Comparison of ENCODE assay signal across 23 mouse cellular contexts in genomic region chr2:60712891-60713290, GRCm38 (mm10). TPM values are rescaled to one million over a fixed set of nuclear protein-coding genes. Genes with fewer than 3 reads are reported as not detected.
DNase-seq lines count a peak whose midpoint lies in the region; ATAC-seq and TF ChIP-seq lines count a peak whose summit lies in the region.
"Had no signal": no experiment of that assay in that cellular context is flagged by ENCODE, and none has a peak within 500 bp of the region (broad histone marks: within the 10 kb centered on the region; RNA-seq: fewer than 3 reads in every experiment).

No protein-coding gene starts in this region.

- H3K9ac ChIP-seq in hindbrain, embryonic 14.5 days = no peak overlapping the region
- no peak overlapping the region for H3K9ac ChIP-seq in hindbrain, postnatal 0 days (replicated peaks; ENCODE audit: low read length)
- no peak overlapping the region for H3K9ac ChIP-seq in kidney, postnatal 0 days (ENCODE audit: low read depth, low read length)
- H3K9ac ChIP-seq in stomach, postnatal 0 days (ENCODE audit: low read length) = no peak overlapping the region
- H3K9ac ChIP-seq: forebrain, embryonic 15.5 days; heart, embryonic 13.5 days; limb, embryonic 12.5 days; liver, postnatal 0 days; midbrain, embryonic 12.5 days had no signal

- no peak for TF ChIP-seq EP300 in stomach, postnatal 0 days (optimal IDR thresholded peaks at IDR 0.05)

- peak overlapping the region; percentile 91 for H3K27ac ChIP-seq in gastrocnemius, adult 2 months
- peak overlapping the region; percentile 76; the same call in 1 of the 2 replicates for H3K27ac ChIP-seq in hindbrain, embryonic 14.5 days
- H3K27ac ChIP-seq in hindbrain, postnatal 0 days = no peak overlapping the region
- H3K27ac ChIP-seq in kidney, postnatal 0 days = peak overlapping the region; percentile 42
- H3K27ac ChIP-seq in stomach, postnatal 0 days (replicated peaks) = no peak overlapping the region
- H3K27ac ChIP-seq: forebrain, embryonic 15.5 days; heart, embryonic 13.5 days; limb, embryonic 12.5 days; midbrain, embryonic 12.5 days had no signal

- ATAC-seq in hindbrain, embryonic 14.5 days (ENCODE audit: low FRiP score) = no peak
- no peak for ATAC-seq in hindbrain, postnatal 0 days
- no peak for ATAC-seq in kidney, postnatal 0 days (replicated peaks; ENCODE audit: low FRiP score, low read depth)
- ATAC-seq in stomach, postnatal 0 days (ENCODE audit: low FRiP score, low TSS enrichment) = no peak
- ATAC-seq: inflammation-experienced regulatory T-cells, adult 6 months; liver, postnatal 0 days had no signal

- TF ChIP-seq CTCF in gastrocnemius, adult 2 months (IDR thresholded peaks at IDR 0.05) = no peak
- TF ChIP-seq CTCF in hindbrain, postnatal 0 days (IDR thresholded peaks at IDR 0.05; ENCODE audit: low read depth) = no peak
- no peak for TF ChIP-seq CTCF in kidney, postnatal 0 days (IDR thresholded peaks at IDR 0.05; ENCODE audit: low read depth)
- TF ChIP-seq CTCF in stomach, postnatal 0 days (IDR thresholded peaks at IDR 0.05; ENCODE audit: low read depth) = no peak

- 0 out of 2 replicates have a peak overlapping the region, but pooled peaks have one; percentile 5 for H3K4me3 ChIP-seq in gastrocnemius, adult 2 months
- H3K4me3 ChIP-seq in hindbrain, embryonic 14.5 days (replicated peaks; ENCODE audit: low read length) = no peak overlapping the region
- no peak overlapping the region for H3K4me3 ChIP-seq in hindbrain, postnatal 0 days (ENCODE audit: low read length)
- no peak overlapping the region for H3K4me3 ChIP-seq in kidney, postnatal 0 days (replicated peaks; ENCODE audit: low read depth, low read length)
- no peak overlapping the region for H3K4me3 ChIP-seq in stomach, postnatal 0 days (ENCODE audit: low read depth, low read length)
- H3K4me3 ChIP-seq: forebrain, embryonic 15.5 days; heart, embryonic 13.5 days; limb, embryonic 12.5 days; midbrain, embryonic 12.5 days had no signal

- WGBS in hindbrain, embryonic 14.5 days = 80% methylated on average over 5 of the region's 5 CpGs
- WGBS in hindbrain, postnatal 0 days = 77% methylated on average over 5 of the region's 5 CpGs
- 71% methylated on average over 5 of the region's 5 CpGs for WGBS in kidney, postnatal 0 days
- 80% methylated on average over 5 of the region's 5 CpGs for WGBS in stomach, postnatal 0 days

- H3K36me3 ChIP-seq in hindbrain, embryonic 14.5 days (replicated peaks; ENCODE audit: control insufficient read depth, insufficient read depth) = no peaks in the 10 kb centered on the region
- no peaks in the 10 kb centered on the region for H3K36me3 ChIP-seq in hindbrain, postnatal 0 days (ENCODE audit: insufficient read depth, low read length)
- H3K36me3 ChIP-seq in kidney, postnatal 0 days (ENCODE audit: insufficient read depth, low read length) = no peaks in the 10 kb centered on the region
- no peaks in the 10 kb centered on the region for H3K36me3 ChIP-seq in stomach, postnatal 0 days (ENCODE audit: control insufficient read depth, insufficient read depth, low read length)
- H3K36me3 ChIP-seq: forebrain, embryonic 15.5 days; heart, embryonic 13.5 days; limb, embryonic 12.5 days; midbrain, embryonic 12.5 days had no signal

- H3K4me1 ChIP-seq in hindbrain, embryonic 14.5 days (replicated peaks; ENCODE audit: control insufficient read depth, insufficient read depth, low read length) = peaks cover 22% of the 10 kb centered on the region
- H3K4me1 ChIP-seq in hindbrain, postnatal 0 days (ENCODE audit: insufficient read depth, low read length) = peaks cover 8% of the 10 kb centered on the region
- peaks cover 19% of the 10 kb centered on the region; the same call in 1 of the 2 replicates for H3K4me1 ChIP-seq in kidney, postnatal 0 days (replicated peaks; ENCODE audit: insufficient read depth, low read length)
- H3K4me1 ChIP-seq in stomach, postnatal 0 days (replicated peaks; ENCODE audit: control insufficient read depth, insufficient read depth) = peaks cover 5% of the 10 kb centered on the region; the same call in 1 of the 2 replicates

- H3K4me2 ChIP-seq in hindbrain, embryonic 14.5 days (replicated peaks) = no peak overlapping the region
- no peak overlapping the region for H3K4me2 ChIP-seq in hindbrain, postnatal 0 days (ENCODE audit: low read depth, low read length)
- H3K4me2 ChIP-seq in kidney, postnatal 0 days (ENCODE audit: low read length) = no peak overlapping the region
- no peak overlapping the region for H3K4me2 ChIP-seq in stomach, postnatal 0 days (replicated peaks; ENCODE audit: low read depth)
- H3K4me2 ChIP-seq: forebrain, embryonic 15.5 days; heart, embryonic 13.5 days; limb, embryonic 12.5 days; liver, embryonic 11.5 days; midbrain, embryonic 12.5 days had no signal

- peak; percentile 65 for DNase-seq in gastrocnemius, adult 2 months
- no peak for DNase-seq in gastrocnemius, postnatal 4 days (ENCODE audit: low spot score in 2 of 2)
- no peak for DNase-seq in hindbrain, embryonic 14.5 days (ENCODE audit: low spot score)
- no peak for DNase-seq in hindbrain, postnatal 0 days (ENCODE audit: low spot score)
- no peak for DNase-seq in kidney, postnatal 0 days (ENCODE audit: low spot score)
- DNase-seq in kidney, postnatal 10 days = no peak
- peak; percentile 9 for DNase-seq in stomach, postnatal 0 days (ENCODE audit: low spot score)
- DNase-seq: adrenal gland, postnatal 25 days; cerebellum, adult 8-10 months; cerebellum, postnatal 36 days; embryo, embryonic 11 days; gastrocnemius, postnatal 36 days; heart, postnatal 4 days; layer of hippocampus, postnatal 36 days; liver, postnatal 0 days; thymus, postnatal 14 days had no signal

- no peaks in the 10 kb centered on the region for H3K9me3 ChIP-seq in hindbrain, embryonic 14.5 days (ENCODE audit: control insufficient read depth, low read length)
- H3K9me3 ChIP-seq in hindbrain, postnatal 0 days (ENCODE audit: low read length) = no peaks in the 10 kb centered on the region
- H3K9me3 ChIP-seq in kidney, postnatal 0 days (replicated peaks; ENCODE audit: low read length) = no peaks in the 10 kb centered on the region
- no peaks in the 10 kb centered on the region for H3K9me3 ChIP-seq in stomach, postnatal 0 days (ENCODE audit: control insufficient read depth, low read length)
- H3K9me3 ChIP-seq: forebrain, embryonic 15.5 days; heart, embryonic 13.5 days; limb, embryonic 12.5 days; midbrain, embryonic 12.5 days had no signal

- no peaks in the 10 kb centered on the region for H3K27me3 ChIP-seq in hindbrain, embryonic 14.5 days (ENCODE audit: control insufficient read depth, insufficient read depth, low read length)
- H3K27me3 ChIP-seq in hindbrain, postnatal 0 days (ENCODE audit: insufficient read depth, low read length) = no peaks in the 10 kb centered on the region
- H3K27me3 ChIP-seq in kidney, postnatal 0 days (ENCODE audit: insufficient read depth, low read length) = no peaks in the 10 kb centered on the region
- H3K27me3 ChIP-seq in stomach, postnatal 0 days (ENCODE audit: control insufficient read depth, insufficient read depth, low read length) = no peaks in the 10 kb centered on the region
- H3K27me3 ChIP-seq: heart, embryonic 13.5 days had no signal

- intact Hi-C loops in gastrocnemius, adult 2 months (cut with DNase I) = no loop called here

RNA-seq across cellular contexts. Expression of gene Itgb6, which starts 9.6 kb away (rescaled TPM):
- 10 to 100 TPM; 18.3 to 50.1 TPM for total RNA-seq in gastrocnemius, adult 2 months (2021)
- total RNA-seq in gastrocnemius, postnatal 4 days (2021) = 10 to 100 TPM; 35.8 to 36.2 TPM
- 0.20 TPM in 1 of 2 replicates, not detected in the other for polyA plus RNA-seq in hindbrain, embryonic 14.5 days (2014; fragmentation: Nextera tagmentation; extraction: Ambion mirVana)
- total RNA-seq in hindbrain, postnatal 0 days (2014; rRNA removed) = 0.05 and 0.97 TPM in 2 replicates
- polyA plus RNA-seq in hindbrain, postnatal 0 days (2015; fragmentation: Nextera tagmentation; extraction: Ambion mirVana) = 0.08 TPM in 2 replicates
- polyA plus RNA-seq in kidney, postnatal 0 days (2015; fragmentation: Nextera tagmentation; extraction: Ambion mirVana) = 28.8 and 29.1 TPM in 2 replicates
- polyA plus RNA-seq in stomach, postnatal 0 days (2015; fragmentation: Nextera tagmentation; extraction: Ambion mirVana) = 8.5 and 8.6 TPM in 2 replicates
- total RNA-seq: adrenal gland, postnatal 25 days; neutrophil, adult 5-6 weeks had no signal
- polyA plus RNA-seq: forebrain, embryonic 15.5 days; inflammation-experienced regulatory T-cells, adult 6 months had no signal

Comparison
In these comparisons a context has a peak if more than half of its experiments do, and no peak if none do; other contexts are left out.
1. DNase-seq: peak in gastrocnemius, adult 2 months (single experiment) and stomach, postnatal 0 days (single experiment); none in gastrocnemius, postnatal 4 days (0 of 2), hindbrain, embryonic 14.5 days (single experiment), hindbrain, postnatal 0 days (single experiment), kidney, postnatal 0 days (single experiment) and kidney, postnatal 10 days (single experiment).
2. H3K27ac ChIP-seq: peak in gastrocnemius, adult 2 months (single experiment), hindbrain, embryonic 14.5 days (single experiment) and kidney, postnatal 0 days (single experiment); none in hindbrain, postnatal 0 days (single experiment) and stomach, postnatal 0 days (single experiment).